Mouse (Mus musculus): ENCODE data around the gene Ddb1. TPM values are rescaled to one million over a fixed set of nuclear protein-coding genes. Genes with fewer than 3 reads are reported as not detected.

Ddb1 gene
- polyA plus RNA-seq, 1 experiment, result 123 TPM

GRCm38 (mm10) chr19:10637840-10638239 is 32.7 kb downstream of the Ddb1 start:
- Histone ChIP-seq H3K27ac (ENCODE audit: insufficient read depth, low read depth, low read length) (no peak overlapping the region), H3K4me3 (ENCODE audit: insufficient read depth, low read depth, low read length) (no peak overlapping the region), H3K36me3 (ENCODE audit: control insufficient read depth, insufficient read depth, low read length) (no peaks in the 10 kb centered on the region), H3K4me1 (ENCODE audit: control insufficient read depth, insufficient read depth, low read length) (0 out of 2 replicates have a peak, but pooled peaks cover 4% of the 10 kb centered on the region), H3K27me3 (replicated peaks; ENCODE audit: control insufficient read depth, insufficient read depth, low read length) (no peaks in the 10 kb centered on the region)
- DNase-seq, result no peak
- 51% methylated on average over 7 of the region's 7 CpGs for WGBS
- TF ChIP-seq POLR2A (IDR thresholded peaks at IDR 0.05; ENCODE audit: low read depth, low read length) (no peak), CTCF (conservative IDR thresholded peaks at IDR 0.05; ENCODE audit: insufficient read depth, insufficient read length, low read depth, low read length) (no peak)

GRCm38 (mm10) chr19:10640080-10640479 is 35.0 kb downstream of the Ddb1 start:
- Histone ChIP-seq H3K4me3 (ENCODE audit: insufficient read depth, low read depth, low read length) (no peak overlapping the region), H3K36me3 (ENCODE audit: control insufficient read depth, insufficient read depth, low read length) (no peaks in the 10 kb centered on the region), H3K4me1 (ENCODE audit: control insufficient read depth, insufficient read depth, low read length) (0 out of 2 replicates have a peak, but pooled peaks cover 2% of the 10 kb centered on the region), H3K27me3 (replicated peaks; ENCODE audit: control insufficient read depth, insufficient read depth, low read length) (no peaks in the 10 kb centered on the region), H3K27ac (ENCODE audit: insufficient read depth, low read depth, low read length) (no peak overlapping the region)
- no peak for TF ChIP-seq CTCF (conservative IDR thresholded peaks at IDR 0.05; ENCODE audit: insufficient read depth, insufficient read length, low read depth, low read length)
- TF ChIP-seq POLR2A (IDR thresholded peaks at IDR 0.05; ENCODE audit: low read depth, low read length), result no peak
- WGBS, result 18% methylated on average over 5 of the region's 5 CpGs
- no peak for DNase-seq

- Histone ChIP-seq H3K4me1 (ENCODE audit: control insufficient read depth, insufficient read depth, low read length) (no peaks in the 10 kb centered on the region), H3K27ac (ENCODE audit: insufficient read depth, low read depth, low read length) (no peak overlapping the region), H3K27me3 (replicated peaks; ENCODE audit: control insufficient read depth, insufficient read depth, low read length) (no peaks in the 10 kb centered on the region), H3K36me3 (ENCODE audit: control insufficient read depth, insufficient read depth, low read length) (no peaks in the 10 kb centered on the region), H3K4me3 (ENCODE audit: insufficient read depth, low read depth, low read length) (no peak overlapping the region)
- 52% methylated on average over 13 of the region's 13 CpGs for WGBS
- TF ChIP-seq CTCF (conservative IDR thresholded peaks at IDR 0.05; ENCODE audit: insufficient read depth, insufficient read length, low read depth, low read length), result no peak
- TF ChIP-seq POLR2A (IDR thresholded peaks at IDR 0.05; ENCODE audit: low read depth, low read length), result no peak
- no peak for DNase-seq
Measured at GRCm38 (mm10) chr19:10640589-10641378, 35.7 kb downstream of the Ddb1 start.

GRCm38 (mm10) chr19:10645616-10646015 is 40.5 kb downstream of the Ddb1 start:
- 88% methylated on average over 2 of the region's 2 CpGs for WGBS
- H3K27ac ChIP-seq (ENCODE audit: insufficient read depth, low read depth, low read length), result no peak overlapping the region
- DNase-seq, result no peak

GRCm38 (mm10) chr19:10648156-10648555 is 43.0 kb downstream of the Ddb1 start:
- DNase-seq, result no peak
- H3K4me3 ChIP-seq (ENCODE audit: insufficient read depth, low read depth, low read length), result no peak overlapping the region
- 66% methylated on average over 8 of the region's 8 CpGs for WGBS
- no peaks in the 10 kb centered on the region for H3K27me3 ChIP-seq (replicated peaks; ENCODE audit: control insufficient read depth, insufficient read depth, low read length)
- H3K36me3 ChIP-seq (ENCODE audit: control insufficient read depth, insufficient read depth, low read length), result no peaks in the 10 kb centered on the region
- H3K27ac ChIP-seq (ENCODE audit: insufficient read depth, low read depth, low read length), result no peak overlapping the region
- no peak for TF ChIP-seq CTCF (conservative IDR thresholded peaks at IDR 0.05; ENCODE audit: insufficient read depth, insufficient read length, low read depth, low read length)
- TF ChIP-seq POLR2A (IDR thresholded peaks at IDR 0.05; ENCODE audit: low read depth, low read length), result no peak
- no peaks in the 10 kb centered on the region for H3K4me1 ChIP-seq (ENCODE audit: control insufficient read depth, insufficient read depth, low read length)

More at GRCm38 (mm10) chr19:10645616-10646015, 40.5 kb downstream of the Ddb1 start:
- Histone ChIP-seq H3K36me3 (ENCODE audit: control insufficient read depth, insufficient read depth, low read length) (no peaks in the 10 kb centered on the region), H3K4me3 (ENCODE audit: insufficient read depth, low read depth, low read length) (no peak overlapping the region), H3K4me1 (ENCODE audit: control insufficient read depth, insufficient read depth, low read length) (no peaks in the 10 kb centered on the region), H3K27me3 (replicated peaks; ENCODE audit: control insufficient read depth, insufficient read depth, low read length) (no peaks in the 10 kb centered on the region)
- TF ChIP-seq CTCF (conservative IDR thresholded peaks at IDR 0.05; ENCODE audit: insufficient read depth, insufficient read length, low read depth, low read length) (no peak), POLR2A (IDR thresholded peaks at IDR 0.05; ENCODE audit: low read depth, low read length) (no peak)

GRCm38 (mm10) chr19:10656058-10656457 is 50.9 kb downstream of the Ddb1 start:
- H3K4me1 ChIP-seq (ENCODE audit: control insufficient read depth, insufficient read depth, low read length), result no peaks in the 10 kb centered on the region
- no peaks in the 10 kb centered on the region for H3K27me3 ChIP-seq (replicated peaks; ENCODE audit: control insufficient read depth, insufficient read depth, low read length)
- no peak overlapping the region for H3K27ac ChIP-seq (ENCODE audit: insufficient read depth, low read depth, low read length)
- no peaks in the 10 kb centered on the region for H3K36me3 ChIP-seq (ENCODE audit: control insufficient read depth, insufficient read depth, low read length)
- DNase-seq, result no peak
- no peak overlapping the region for H3K4me3 ChIP-seq (ENCODE audit: insufficient read depth, low read depth, low read length)
- TF ChIP-seq POLR2A (IDR thresholded peaks at IDR 0.05; ENCODE audit: low read depth, low read length), result no peak
- TF ChIP-seq CTCF (conservative IDR thresholded peaks at IDR 0.05; ENCODE audit: insufficient read depth, insufficient read length, low read depth, low read length), result no peak
- WGBS, result 51% methylated on average over 3 of the region's 3 CpGs

GRCm38 (mm10) chr19:10657742-10658141 is 52.6 kb downstream of the Ddb1 start:
- TF ChIP-seq CTCF (conservative IDR thresholded peaks at IDR 0.05; ENCODE audit: insufficient read depth, insufficient read length, low read depth, low read length) (no peak), POLR2A (IDR thresholded peaks at IDR 0.05; ENCODE audit: low read depth, low read length) (no peak)
- Histone ChIP-seq H3K4me3 (ENCODE audit: insufficient read depth, low read depth, low read length) (no peak overlapping the region), H3K27me3 (replicated peaks; ENCODE audit: control insufficient read depth, insufficient read depth, low read length) (no peaks in the 10 kb centered on the region), H3K36me3 (ENCODE audit: control insufficient read depth, insufficient read depth, low read length) (no peaks in the 10 kb centered on the region), H3K27ac (ENCODE audit: insufficient read depth, low read depth, low read length) (no peak overlapping the region), H3K4me1 (ENCODE audit: control insufficient read depth, insufficient read depth, low read length) (no peaks in the 10 kb centered on the region)
- peak; percentile 47 for DNase-seq
- 58% methylated on average over 5 of the region's 5 CpGs for WGBS
